Mouse (Mus musculus) embryonic facial prominence, embryonic 10.5 days (tissue): ENCODE measurements around the gene Clmp. TPM values are rescaled to one million over a fixed set of nuclear protein-coding genes. Genes with fewer than 3 reads are reported as not detected.
A peak's percentile ranks its signal among the peaks of the same experiment; 100 is the strongest.

Source experiments
- DNase-seq: peaks from one replicate; pipeline ENCODE4 v3.0.0-alpha.2; 2017; ENCODE audit warnings: low spot score
- H3K27ac ChIP-seq: fragments of 300-500 bp; sonication (generic); replicated peaks from 2 replicates; pipeline ENCODE4 v1.5.1; 2016; ENCODE audit warnings: mild to moderate bottlenecking
- H3K27me3 ChIP-seq: fragments of 300-500 bp; sonication (generic); replicated peaks from 2 replicates; pipeline ENCODE4 v1.6.1; 2016; ENCODE audit warnings: low read depth, mild to moderate bottlenecking; ENCODE audit not compliant: poor library complexity, severe bottlenecking
- H3K36me3 ChIP-seq: fragments of 300-500 bp; sonication (generic); replicated peaks from 2 replicates; pipeline ENCODE4 v1.6.1; 2016; ENCODE audit warnings: mild to moderate bottlenecking, moderate library complexity
- H3K4me1 ChIP-seq: fragments of 300-500 bp; sonication (generic); 2 replicates; pipeline ENCODE4 v1.6.1; 2016
- H3K4me3 ChIP-seq: fragments of 300-500 bp; sonication (generic); 2 replicates; pipeline ENCODE4 v1.5.1; 2016; ENCODE audit warnings: mild to moderate bottlenecking, moderate library complexity
- H3K9me3 ChIP-seq: fragments of 300-500 bp; sonication (generic); 2 replicates; pipeline ENCODE4 v1.6.1; 2016; ENCODE audit warnings: mild to moderate bottlenecking
- WGBS: fragments of 180-500 bp; shearing (Covaris S2); methylation state at CpG from one replicate; pipeline ENCODE4 v1.1.7; 2016; 5-methylcytosine and 5-hydroxymethylcytosine counted together
- polyA plus RNA-seq: library from polyadenylated mRNA; unstranded; fragments of >200 nt; fragmentation: Nextera tagmentation; extraction: Ambion mirVana; gene quantifications from 2 replicates; pipeline ENCODE4 v1.2.1, GENCODE M21; 2016

The Clmp gene
- polyA plus RNA-seq, result 35.5 and 45.6 TPM in 2 replicates

DNA sequence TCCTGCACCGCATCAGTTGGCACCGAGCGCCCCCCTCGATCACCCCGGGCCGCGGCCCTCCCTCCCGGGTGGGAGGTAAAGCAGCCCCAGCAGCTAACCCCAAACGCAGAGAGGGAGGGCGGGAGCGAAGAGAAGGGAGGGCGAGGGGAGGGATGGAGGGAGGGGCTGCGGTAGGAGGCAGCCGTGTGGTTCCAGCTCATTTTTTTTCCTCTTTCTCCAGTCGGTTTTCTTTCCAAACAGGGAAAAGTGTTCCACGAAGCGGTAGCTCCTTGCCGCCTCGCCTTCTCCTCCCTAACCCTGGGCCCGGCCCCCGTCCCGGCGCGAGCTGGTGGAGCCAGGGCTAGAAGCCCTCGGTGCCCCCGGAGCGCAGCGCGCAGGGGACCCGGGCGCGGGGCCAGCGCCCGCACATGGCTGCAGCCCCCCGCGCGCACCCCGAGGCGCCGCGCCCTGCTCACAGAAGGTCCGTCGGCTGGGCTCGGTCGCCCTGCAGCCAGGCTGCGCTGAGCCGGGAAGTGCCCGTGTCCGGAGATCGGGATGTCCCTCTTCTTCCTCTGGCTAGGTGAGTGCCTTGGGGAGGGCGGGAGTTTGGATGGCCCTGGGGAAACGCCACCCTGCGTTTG lies at the start of gene Clmp:
Gene Clmp (plus strand): TSS at position 162 of the 620 bp plus-strand sequence.
- H3K9me3 ChIP-seq, result no peaks in the 10 kb centered on the region
- peak within 1 kb of the TSS; percentile 92 for H3K4me3 ChIP-seq
- no peaks in the 10 kb centered on the region for H3K36me3 ChIP-seq
- DNase-seq, result peak; percentile 82
- H3K27me3 ChIP-seq, result peaks cover 43% of the 10 kb centered on the region
- H3K4me1 ChIP-seq, result peaks cover 54% of the 10 kb centered on the region
- under 1% methylated on average over 53 of the region's 53 CpGs for WGBS
- peak within 1 kb of the TSS; percentile 99 for H3K27ac ChIP-seq

DNA sequence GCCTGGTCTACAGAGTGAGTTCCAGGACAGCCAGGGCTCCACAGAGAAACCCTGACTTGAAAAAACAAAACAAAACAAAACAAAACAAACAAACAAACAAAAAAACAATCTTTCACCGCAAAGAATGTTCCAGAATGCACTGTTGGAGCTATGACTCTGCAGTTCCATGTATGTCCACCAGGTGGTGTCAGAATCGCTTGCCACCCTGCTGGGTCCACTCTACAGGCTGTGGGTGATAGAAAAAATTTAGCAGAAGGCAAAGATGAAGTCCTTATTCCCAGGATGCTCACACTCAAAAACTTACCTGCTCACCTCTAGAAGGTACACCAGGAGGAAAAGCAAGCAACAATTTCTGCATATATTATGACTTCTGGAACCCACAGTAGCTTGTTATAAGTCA lies 49.7 kb upstream of the Clmp start:
- H3K27ac ChIP-seq, result no peak overlapping the region

DNA sequence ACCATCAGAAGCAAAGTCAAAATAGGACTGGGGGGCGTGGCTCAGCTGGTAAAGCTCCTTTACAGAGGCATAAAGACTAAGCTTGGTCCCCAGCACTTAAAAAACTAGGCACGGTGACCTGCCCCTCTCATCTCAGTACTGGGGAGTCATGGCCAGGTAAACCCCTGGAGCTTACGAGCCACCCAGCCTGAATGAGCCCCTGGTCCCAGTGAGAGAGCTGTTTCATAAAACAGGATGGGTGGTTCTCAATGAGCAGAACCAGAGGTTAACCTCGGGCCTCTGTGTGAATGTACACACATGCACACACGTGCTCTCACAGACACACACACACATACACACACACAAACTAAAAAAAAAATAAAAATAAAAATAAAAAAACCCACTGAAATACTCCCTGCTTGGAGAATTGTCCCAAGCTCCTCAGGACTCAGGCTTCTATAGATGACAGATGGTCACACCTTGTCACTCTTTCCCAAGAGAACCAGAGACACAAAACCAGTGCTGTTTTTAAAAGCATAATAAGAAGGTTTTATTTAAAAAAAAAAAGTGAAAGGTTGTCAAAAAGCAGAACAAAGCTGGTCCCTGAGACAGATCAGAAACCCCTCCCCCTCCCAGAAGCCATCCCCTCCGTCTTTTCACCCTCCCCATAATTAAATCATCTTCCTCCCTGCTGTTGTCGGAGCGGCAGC lies 47.9 kb upstream of the Clmp start:
- Histone ChIP-seq H3K27ac (peak overlapping the region; percentile 77), H3K4me1 (peaks cover 40% of the 10 kb centered on the region), H3K9me3 (no peaks in the 10 kb centered on the region), H3K27me3 (peaks cover 21% of the 10 kb centered on the region), H3K4me3 (peak overlapping the region; percentile 55), H3K36me3 (no peaks in the 10 kb centered on the region)
- no peak for DNase-seq
- 26% methylated on average over 8 of the region's 8 CpGs for WGBS

More for the DNA sequence above, 49.7 kb upstream of the Clmp start:
- peak; percentile 56 for DNase-seq
- 19% methylated on average over 2 of the region's 2 CpGs for WGBS
- Histone ChIP-seq H3K27me3 (0 out of 2 replicates have a peak, but pooled peaks cover 5% of the 10 kb centered on the region), H3K36me3 (no peaks in the 10 kb centered on the region), H3K9me3 (no peaks in the 10 kb centered on the region), H3K4me3 (no peak overlapping the region), H3K4me1 (peaks cover 31% of the 10 kb centered on the region)

DNA sequence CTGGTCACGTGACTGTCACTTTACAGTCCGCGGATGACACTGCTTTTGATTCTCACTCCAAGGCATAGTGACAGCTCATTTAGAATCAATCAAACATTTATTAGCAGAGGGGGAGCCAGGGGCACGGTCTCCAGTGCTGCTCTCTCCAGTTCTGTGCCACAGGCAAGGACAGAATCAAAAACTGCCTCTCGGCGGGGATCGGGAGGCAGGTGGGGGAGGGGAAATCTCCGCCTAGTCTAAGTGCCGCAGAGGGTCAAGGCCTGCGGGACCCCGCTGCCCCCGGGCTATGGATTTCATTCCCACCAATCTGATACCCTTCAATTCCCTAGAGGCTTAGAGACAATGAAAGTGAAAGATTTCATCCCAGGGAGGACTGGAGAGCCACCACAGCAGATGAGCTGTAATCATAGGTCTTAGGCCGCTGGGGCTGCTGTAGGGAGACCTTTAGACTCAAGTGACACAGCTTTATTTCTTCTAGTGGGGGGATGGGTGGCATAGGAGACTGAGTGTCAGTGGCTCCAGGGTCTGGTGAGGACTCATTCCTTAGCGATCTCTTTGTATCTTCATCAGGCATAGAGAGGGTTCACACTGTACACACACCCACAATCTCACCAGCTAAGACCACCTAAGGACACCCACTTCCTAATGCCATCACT lies 47.2 kb upstream of the Clmp start:
- peak overlapping the region; percentile 77 for H3K27ac ChIP-seq
- peaks cover 23% of the 10 kb centered on the region for H3K27me3 ChIP-seq
- no peaks in the 10 kb centered on the region for H3K36me3 ChIP-seq
- no peaks in the 10 kb centered on the region for H3K9me3 ChIP-seq
- WGBS, result 2% methylated on average over 14 of the region's 14 CpGs
- peaks cover 42% of the 10 kb centered on the region for H3K4me1 ChIP-seq
- DNase-seq, result peak; percentile 79
- H3K4me3 ChIP-seq, result peak overlapping the region; percentile 55

DNA sequence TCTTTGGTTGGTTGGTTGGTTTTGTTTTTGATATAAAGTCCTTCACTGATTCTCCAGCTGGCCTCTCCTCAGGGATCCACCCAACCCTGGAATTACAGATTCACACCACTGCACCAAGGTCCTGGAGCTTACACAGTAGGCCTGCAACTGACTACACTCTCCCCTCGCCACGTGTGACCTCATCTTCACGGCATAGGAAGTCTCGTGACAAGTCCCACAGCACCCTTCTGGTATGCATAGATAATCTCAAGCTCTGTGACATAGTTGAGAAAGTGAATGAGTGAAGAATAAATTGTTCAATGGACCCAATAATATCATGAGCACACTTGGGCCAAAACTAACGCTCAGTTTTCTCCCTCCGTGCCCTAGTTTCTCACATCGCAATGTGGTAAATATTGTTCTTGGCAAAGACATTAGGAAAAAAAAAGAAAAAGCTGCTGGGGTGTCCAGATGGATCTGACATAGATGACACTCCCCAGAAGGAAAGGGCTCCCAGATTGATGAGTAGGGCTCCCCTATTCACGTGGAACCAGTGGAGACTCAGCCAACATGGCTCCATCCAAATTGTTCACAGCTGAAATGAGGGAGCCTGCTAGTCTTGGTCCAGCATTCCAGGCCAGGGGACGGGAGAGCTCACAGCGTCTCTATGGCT lies 46.1 kb upstream of the Clmp start:
- peaks cover 42% of the 10 kb centered on the region for H3K4me1 ChIP-seq
- H3K27ac ChIP-seq, result no peak overlapping the region
- WGBS, result 86% methylated on average over 10 of the region's 10 CpGs
- H3K9me3 ChIP-seq, result no peaks in the 10 kb centered on the region
- peaks cover 23% of the 10 kb centered on the region for H3K27me3 ChIP-seq
- DNase-seq, result no peak
- no peak overlapping the region for H3K4me3 ChIP-seq
- no peaks in the 10 kb centered on the region for H3K36me3 ChIP-seq

DNA sequence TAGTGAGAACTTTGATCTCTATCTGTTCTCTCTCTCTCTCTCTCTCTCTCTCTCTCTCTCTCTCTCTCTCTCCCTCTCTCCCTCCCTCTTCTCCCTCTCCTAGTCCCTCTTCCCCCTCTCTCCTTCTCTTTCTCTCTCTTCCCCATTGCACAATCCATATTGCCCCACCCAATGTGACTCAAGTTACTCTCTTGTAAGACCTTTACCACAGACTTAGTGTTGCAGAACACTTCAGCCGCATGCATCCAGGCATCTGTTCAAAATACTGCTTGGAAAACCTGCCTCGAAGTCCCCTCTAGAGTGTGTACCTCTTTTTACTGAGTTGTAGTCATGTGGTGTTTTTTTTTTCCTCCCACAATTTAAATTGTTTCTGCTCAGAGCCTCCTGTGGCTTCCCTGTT lies 44.4 kb upstream of the Clmp start:
- H3K9me3 ChIP-seq, result no peaks in the 10 kb centered on the region
- H3K4me1 ChIP-seq, result peaks cover 42% of the 10 kb centered on the region
- WGBS, result 69% methylated on average over 2 of the region's 2 CpGs
- H3K27ac ChIP-seq, result 0 out of 2 replicates have a peak overlapping the region, but pooled peaks have one; percentile 24
- H3K27me3 ChIP-seq, result peaks cover 23% of the 10 kb centered on the region
- no peak overlapping the region for H3K4me3 ChIP-seq
- no peak for DNase-seq
- no peaks in the 10 kb centered on the region for H3K36me3 ChIP-seq

DNA sequence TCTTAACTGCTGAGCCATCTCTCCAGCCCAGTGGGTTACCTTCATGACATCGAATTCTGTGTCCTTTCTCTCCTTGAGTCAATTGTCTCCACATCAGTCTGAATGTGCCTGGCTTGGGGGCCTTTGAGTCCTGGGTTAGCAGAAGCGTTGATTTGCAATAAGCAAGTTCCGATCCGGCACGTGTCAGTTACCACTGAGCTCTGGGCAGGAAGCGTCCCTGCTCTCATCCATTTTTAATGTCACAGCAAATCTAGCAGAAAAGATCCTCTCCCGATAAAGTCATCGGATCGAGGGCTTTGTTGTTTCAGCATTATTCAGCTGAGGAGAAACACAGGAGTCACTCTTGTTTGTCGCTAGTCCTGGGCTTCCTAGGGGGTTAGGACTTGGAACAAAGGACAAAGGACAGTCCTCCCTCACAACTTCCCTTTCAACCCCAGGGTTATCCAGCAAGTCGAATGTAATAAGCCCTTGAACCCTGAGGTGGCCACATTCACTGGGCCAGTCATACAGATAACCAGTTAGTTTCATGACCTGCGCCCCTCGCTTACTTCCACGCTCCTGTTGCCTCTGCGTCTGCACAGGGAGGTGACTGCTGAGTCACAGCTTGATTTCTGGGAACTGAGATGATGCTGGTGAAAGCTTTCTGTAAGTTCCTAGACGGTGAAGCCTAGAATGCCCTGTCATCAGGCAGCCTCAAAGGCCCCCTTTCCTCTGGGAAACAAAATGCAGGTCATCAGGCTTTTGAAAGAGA lies 43.1 kb upstream of the Clmp start:
- no peaks in the 10 kb centered on the region for H3K36me3 ChIP-seq
- H3K27me3 ChIP-seq, result peaks cover 23% of the 10 kb centered on the region
- H3K27ac ChIP-seq, result peak overlapping the region; percentile 70
- H3K9me3 ChIP-seq, result no peaks in the 10 kb centered on the region
- peaks cover 30% of the 10 kb centered on the region for H3K4me1 ChIP-seq
- no peak overlapping the region for H3K4me3 ChIP-seq
- peak; percentile 38 for DNase-seq
- 14% methylated on average over 16 of the region's 16 CpGs for WGBS

DNA sequence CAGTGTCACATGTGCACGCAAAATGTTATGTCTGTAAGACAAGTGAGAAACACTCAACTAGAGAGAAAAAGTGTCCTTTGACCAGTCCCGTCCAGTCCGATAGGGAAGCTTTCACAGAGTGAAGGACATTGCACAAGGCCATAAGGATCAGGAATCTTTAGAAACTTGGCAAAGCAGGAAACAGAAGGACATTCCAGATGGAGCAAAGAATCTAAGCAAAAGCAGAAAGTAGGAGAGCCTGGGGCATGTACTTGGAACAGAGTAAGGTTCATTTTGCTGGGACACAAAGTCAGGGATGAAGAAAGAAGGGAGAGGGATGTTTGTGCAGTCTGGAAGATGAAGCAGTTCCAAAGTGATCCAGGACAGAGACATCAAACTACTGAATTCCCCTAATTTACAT lies 36.3 kb upstream of the Clmp start:
- H3K4me1 ChIP-seq, result peaks cover 4% of the 10 kb centered on the region
- 92% methylated on average over 3 of the region's 3 CpGs for WGBS

DNA sequence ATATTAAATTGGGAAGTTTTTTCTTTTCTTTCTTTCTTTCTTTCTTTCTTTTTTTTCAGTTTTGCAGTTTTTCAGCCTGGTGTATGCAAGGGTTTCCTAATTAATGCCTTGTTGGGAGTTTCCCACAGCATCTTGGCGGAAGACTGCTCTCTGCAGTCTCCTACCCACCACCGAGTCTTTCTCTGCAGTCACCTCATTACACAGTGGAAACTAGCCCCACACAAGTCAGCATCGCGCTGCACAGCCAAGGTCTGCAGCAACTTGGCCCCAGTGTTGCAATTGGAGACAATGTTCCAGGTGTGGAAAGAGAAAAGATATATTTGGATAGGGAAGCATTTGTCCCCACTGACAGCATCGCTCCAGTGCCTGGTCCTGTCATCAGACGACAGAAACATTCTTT lies 35.8 kb upstream of the Clmp start:
- Histone ChIP-seq H3K27me3 (no peaks in the 10 kb centered on the region), H3K4me3 (no peak overlapping the region), H3K4me1 (peaks cover 4% of the 10 kb centered on the region), H3K9me3 (no peaks in the 10 kb centered on the region), H3K36me3 (no peaks in the 10 kb centered on the region), H3K27ac (no peak overlapping the region)
- 74% methylated on average over 6 of the region's 6 CpGs for WGBS
- DNase-seq, result no peak

More for the DNA sequence above, 36.3 kb upstream of the Clmp start:
- no peaks in the 10 kb centered on the region for H3K9me3 ChIP-seq
- DNase-seq, result no peak
- no peak overlapping the region for H3K27ac ChIP-seq
- no peak overlapping the region for H3K4me3 ChIP-seq
- H3K27me3 ChIP-seq, result no peaks in the 10 kb centered on the region
- H3K36me3 ChIP-seq, result no peaks in the 10 kb centered on the region

DNA sequence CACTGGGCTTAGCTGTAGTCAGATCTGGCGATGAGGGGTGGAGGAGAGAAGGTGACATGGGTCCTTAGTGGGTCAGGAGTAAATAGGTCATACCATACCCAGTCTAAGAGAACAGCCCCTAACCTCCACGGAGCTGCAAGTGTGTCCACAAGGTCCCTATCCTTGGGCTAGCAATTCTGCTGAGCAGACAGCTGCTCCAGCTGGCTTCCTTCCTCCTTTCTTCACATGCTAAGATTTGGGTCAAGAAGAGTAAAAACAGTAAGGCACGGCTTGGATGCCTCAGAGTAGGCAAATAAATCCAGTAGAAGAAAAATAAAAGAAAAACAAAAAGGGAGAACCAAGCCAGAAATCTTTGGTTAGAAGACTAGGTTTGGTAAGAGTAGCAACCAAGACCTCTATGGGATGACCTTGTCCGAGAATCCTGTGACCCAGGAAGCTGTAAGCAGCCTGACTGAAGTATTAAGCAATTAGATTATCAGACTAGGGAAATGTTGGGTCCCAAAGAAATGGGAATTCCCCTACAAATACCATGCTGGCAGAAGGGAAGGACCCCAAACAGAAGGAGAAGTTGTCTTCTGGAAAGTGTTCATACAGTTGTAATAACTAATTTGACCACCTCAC lies 34.4 kb upstream of the Clmp start:
- no peaks in the 10 kb centered on the region for H3K27me3 ChIP-seq
- DNase-seq, result no peak
- peaks cover 4% of the 10 kb centered on the region for H3K4me1 ChIP-seq
- 86% methylated on average over 4 of the region's 4 CpGs for WGBS
- no peaks in the 10 kb centered on the region for H3K9me3 ChIP-seq
- H3K27ac ChIP-seq, result no peak overlapping the region
- H3K4me3 ChIP-seq, result no peak overlapping the region
- H3K36me3 ChIP-seq, result no peaks in the 10 kb centered on the region

DNA sequence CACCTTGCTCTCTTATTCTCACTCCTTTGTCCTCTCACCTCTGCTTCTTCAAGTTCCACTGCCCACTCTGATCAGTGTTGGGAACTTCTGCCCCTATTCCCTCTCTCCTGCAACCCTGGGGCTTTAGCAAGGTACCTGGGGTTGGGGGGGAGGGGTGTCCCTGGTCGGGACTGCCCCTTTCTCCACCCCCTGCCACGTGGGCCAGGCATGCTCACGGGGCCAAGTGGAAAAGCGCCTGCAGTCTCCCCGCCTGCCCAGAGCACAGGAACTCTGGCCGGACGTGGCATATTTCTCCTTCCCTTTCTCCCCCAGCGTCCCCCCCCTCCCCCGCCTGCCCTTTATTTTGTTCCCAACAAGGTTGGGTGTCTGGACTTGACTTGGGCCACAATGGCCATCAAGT lies 33.0 kb upstream of the Clmp start:
- H3K4me3 ChIP-seq, result no peak overlapping the region
- H3K27me3 ChIP-seq, result no peaks in the 10 kb centered on the region
- H3K36me3 ChIP-seq, result no peaks in the 10 kb centered on the region
- H3K27ac ChIP-seq, result 0 out of 2 replicates have a peak overlapping the region, but pooled peaks have one; percentile 54
- peak; percentile 23 for DNase-seq
- H3K4me1 ChIP-seq, result peaks cover 4% of the 10 kb centered on the region
- no peaks in the 10 kb centered on the region for H3K9me3 ChIP-seq
- 52% methylated on average over 9 of the region's 9 CpGs for WGBS
